Mouse (Mus musculus): ENCODE data around the gene Tex14. TPM values are rescaled to one million over a fixed set of nuclear protein-coding genes. Genes with fewer than 3 reads are reported as not detected.
"Not testable (repeated sequence)": the region's sequence is repeated elsewhere in the genome, so short reads cannot be mapped to it uniquely, and the experiment has no call there.

Gene Tex14
- total and polyA plus RNA-seq, 2 experiments from 2014 or later: 0.73 to 3.4 TPM

DNA sequence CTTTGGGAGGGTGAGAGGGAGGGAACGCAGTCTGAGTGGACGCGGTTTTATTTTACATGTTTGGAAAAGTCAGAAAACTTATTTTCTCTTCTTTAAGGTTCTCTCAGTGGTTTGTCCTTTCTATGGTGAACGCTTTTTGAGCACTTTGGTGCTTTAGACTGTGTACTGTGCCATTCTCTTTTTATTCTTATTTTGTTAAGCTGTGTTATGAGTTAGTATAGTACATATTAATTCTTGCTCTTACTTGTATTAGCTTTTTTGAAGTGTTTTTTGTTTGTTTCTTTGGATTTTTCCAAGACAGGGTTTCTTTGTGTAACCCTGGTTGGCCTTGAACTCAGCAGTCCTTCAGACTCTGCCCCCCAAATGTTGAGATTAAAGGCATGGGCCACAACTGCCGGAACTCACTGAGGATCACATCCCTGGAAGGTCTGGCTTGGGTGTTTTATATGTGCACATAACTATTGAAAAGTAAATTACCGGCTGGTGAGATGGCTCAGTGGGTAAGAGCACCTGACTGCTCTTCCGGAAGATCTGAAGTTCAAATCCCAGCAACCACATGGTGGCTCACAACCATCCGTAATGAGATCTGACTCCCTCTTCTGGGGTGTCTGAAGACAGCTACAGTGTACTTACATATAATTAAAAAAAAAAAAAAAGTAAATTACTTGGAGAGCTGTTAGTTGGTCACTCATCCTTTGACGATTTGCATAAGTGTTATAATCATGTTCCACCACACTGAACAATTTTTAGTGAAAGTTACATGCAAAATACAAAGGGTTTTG, 57.8 kb downstream of the Tex14 start:
- Histone ChIP-seq H3K27ac (peak overlapping the region; percentile 20; the same call in 1 of the 2 replicates), H3K9ac (replicated peaks; ENCODE audit: low read length) (no peak overlapping the region), H3K4me1 (ENCODE audit: insufficient read depth, low read length) (no peaks in the 10 kb centered on the region), H3K27me3 (ENCODE audit: insufficient read depth, low read length) (no peaks in the 10 kb centered on the region), H3K4me2 (ENCODE audit: low read depth, low read length) (no peak overlapping the region), H3K4me3 (ENCODE audit: low read length) (no peak overlapping the region), H3K36me3 (ENCODE audit: insufficient read depth, low read length) (no peaks in the 10 kb centered on the region), H3K9me3 (ENCODE audit: low read length) (no peaks in the 10 kb centered on the region)
- WGBS: 6% methylated on average over 9 of the region's 9 CpGs
- DNase-seq (ENCODE audit: low spot score) (peak; percentile 52), ATAC-seq (no peak)
- no peak for TF ChIP-seq CTCF (IDR thresholded peaks at IDR 0.05; ENCODE audit: low read depth)

DNA sequence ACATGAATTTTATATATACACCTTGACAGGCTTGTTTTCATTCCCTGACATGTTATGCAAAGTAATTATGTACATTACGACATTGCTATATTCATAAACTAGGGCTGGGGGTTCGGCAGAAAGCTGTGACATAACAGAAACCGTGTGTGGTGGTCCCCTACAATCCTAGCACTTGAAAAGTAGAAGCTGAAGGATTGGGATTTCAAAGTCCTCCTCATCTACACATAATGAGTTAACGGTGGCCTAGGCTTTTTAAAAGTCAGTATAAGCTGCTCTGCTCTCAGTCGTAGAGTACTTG, 58.3 kb downstream of the Tex14 start:
- Histone ChIP-seq H3K9ac (replicated peaks; ENCODE audit: low read length) (no peak overlapping the region), H3K4me3 (ENCODE audit: low read length) (no peak overlapping the region), H3K36me3 (ENCODE audit: insufficient read depth, low read length) (no peaks in the 10 kb centered on the region), H3K27ac (no peak overlapping the region), H3K4me1 (ENCODE audit: insufficient read depth, low read length) (no peaks in the 10 kb centered on the region), H3K4me2 (ENCODE audit: low read depth, low read length) (no peak overlapping the region), H3K9me3 (ENCODE audit: low read length) (no peaks in the 10 kb centered on the region), H3K27me3 (ENCODE audit: insufficient read depth, low read length) (no peaks in the 10 kb centered on the region)
- no peak for ATAC-seq
- DNase-seq (ENCODE audit: low spot score): no peak
- no peak for TF ChIP-seq CTCF (IDR thresholded peaks at IDR 0.05; ENCODE audit: low read depth)
- 55% methylated on average over 5 of the region's 5 CpGs for WGBS

DNA sequence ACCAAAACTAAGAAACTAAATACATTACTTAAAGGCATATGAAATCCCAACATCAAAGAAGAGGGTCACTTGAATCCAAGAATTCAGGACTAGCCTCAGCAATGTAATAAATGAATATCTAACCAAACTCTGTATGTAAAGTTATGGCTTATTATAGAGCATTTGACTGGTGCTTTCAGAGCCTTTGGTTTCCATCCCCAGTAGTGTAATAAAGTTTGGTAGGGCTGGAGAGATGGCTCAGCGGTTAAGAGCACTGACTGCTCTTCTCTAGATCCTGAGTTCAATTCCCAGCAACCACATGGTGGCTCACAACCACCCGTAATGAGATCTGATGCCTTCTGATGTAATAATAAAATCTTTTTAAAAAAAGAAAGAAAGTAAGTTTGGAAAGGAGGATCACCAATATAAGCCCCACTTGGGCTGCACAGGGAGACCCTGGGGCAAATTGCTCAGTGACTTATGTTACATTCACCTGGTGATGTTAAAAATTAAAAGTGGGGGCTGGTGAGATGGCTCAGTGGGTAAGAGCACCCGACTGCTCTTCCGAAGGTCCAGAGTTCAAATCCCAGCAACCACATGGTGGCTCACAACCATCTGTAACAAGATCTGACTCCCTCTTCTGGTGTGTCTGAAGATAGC, 59.0 kb downstream of the Tex14 start:
- not testable (repeated sequence) for H3K9ac ChIP-seq (replicated peaks; ENCODE audit: low read length); DNase-seq (ENCODE audit: low spot score); H3K27me3 ChIP-seq (ENCODE audit: insufficient read depth, low read length); ATAC-seq; H3K27ac ChIP-seq; H3K4me1 ChIP-seq (ENCODE audit: insufficient read depth, low read length); H3K4me2 ChIP-seq (ENCODE audit: low read depth, low read length); H3K36me3 ChIP-seq (ENCODE audit: insufficient read depth, low read length); H3K4me3 ChIP-seq (ENCODE audit: low read length); H3K9me3 ChIP-seq (ENCODE audit: low read length)
- 86% methylated on average over 4 of the region's 4 CpGs for WGBS

DNA sequence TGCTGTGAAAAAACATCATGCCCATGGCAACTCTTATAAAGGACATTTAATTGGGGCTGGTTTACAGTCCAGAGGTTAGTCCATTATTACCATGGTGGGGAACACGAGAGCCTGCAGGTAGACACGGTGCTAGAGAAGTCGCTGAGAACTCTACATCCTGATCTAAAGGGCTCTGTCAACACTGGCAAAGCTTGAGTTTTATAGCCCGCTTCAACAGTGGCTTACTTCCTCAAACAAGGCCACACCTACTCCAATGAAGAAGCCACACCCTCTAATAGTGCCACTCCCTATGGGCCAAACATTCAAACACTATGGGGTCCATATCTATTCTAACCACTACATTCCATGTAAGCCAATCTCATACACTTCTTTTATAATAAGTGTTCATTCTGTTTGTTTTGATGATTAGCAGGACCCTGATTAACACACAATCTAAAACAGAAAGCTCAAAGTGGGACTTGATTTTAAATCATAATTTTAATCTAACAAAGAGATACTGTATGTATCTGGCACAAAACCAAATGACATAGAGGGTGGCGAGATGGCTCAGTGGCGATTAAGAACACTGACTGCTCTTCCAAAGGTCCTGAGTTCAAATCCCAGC, 61.2 kb downstream of the Tex14 start:
- H3K27ac ChIP-seq: no peak overlapping the region
- TF ChIP-seq CTCF (IDR thresholded peaks at IDR 0.05; ENCODE audit: low read depth): no peak
- no peak overlapping the region for H3K4me3 ChIP-seq (ENCODE audit: low read length)
- H3K4me1 ChIP-seq (ENCODE audit: insufficient read depth, low read length): no peaks in the 10 kb centered on the region
- no peak overlapping the region for H3K9ac ChIP-seq (replicated peaks; ENCODE audit: low read length)
- no peaks in the 10 kb centered on the region for H3K27me3 ChIP-seq (ENCODE audit: insufficient read depth, low read length)
- 77% methylated on average over 6 of the region's 6 CpGs for WGBS
- H3K4me2 ChIP-seq (ENCODE audit: low read depth, low read length): no peak overlapping the region
- ATAC-seq (no peak), DNase-seq (ENCODE audit: low spot score) (no peak)
- no peaks in the 10 kb centered on the region for H3K9me3 ChIP-seq (ENCODE audit: low read length)
- H3K36me3 ChIP-seq (ENCODE audit: insufficient read depth, low read length): no peaks in the 10 kb centered on the region

DNA sequence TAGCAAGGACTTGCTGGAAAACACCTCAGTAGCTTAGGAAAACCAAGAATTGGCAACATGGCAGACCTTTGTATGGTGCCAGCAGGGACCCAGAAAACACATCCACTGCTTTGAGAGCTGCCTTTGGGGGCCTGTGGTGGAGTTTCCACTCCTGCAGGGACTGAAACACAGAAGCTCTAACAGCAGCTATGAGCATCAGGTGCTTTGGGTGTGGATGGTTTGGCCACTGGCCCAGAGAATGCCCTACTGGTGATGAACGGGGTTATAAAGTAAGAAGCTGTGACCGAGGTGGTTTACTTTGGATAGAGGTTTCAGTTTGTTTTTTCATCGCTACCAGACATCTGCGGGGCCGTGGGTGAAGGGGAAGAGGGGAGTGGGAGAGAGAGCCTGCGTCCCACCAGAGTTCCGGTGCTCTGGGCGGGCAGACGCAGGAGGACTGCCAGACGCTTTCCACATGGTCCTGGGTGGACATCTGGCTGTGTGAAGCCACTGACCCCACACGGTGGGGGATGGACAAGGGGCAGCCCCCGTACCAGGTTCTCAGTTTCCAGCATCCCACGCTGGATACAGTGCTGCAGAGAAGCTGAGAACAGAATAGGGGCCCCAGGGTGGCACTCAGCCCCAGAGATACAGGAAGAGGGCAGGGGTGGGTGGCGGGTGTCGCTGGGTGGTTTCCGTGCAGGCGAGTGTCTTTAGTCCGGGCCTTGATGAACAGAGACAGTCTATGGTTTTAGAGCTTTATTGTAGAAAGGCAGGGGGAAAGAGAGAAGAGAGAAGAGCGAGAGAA, 62.8 kb downstream of the Tex14 start:
- H3K9ac ChIP-seq (replicated peaks; ENCODE audit: low read length): no peak overlapping the region
- no peaks in the 10 kb centered on the region for H3K9me3 ChIP-seq (ENCODE audit: low read length)
- no peak overlapping the region for H3K4me3 ChIP-seq (ENCODE audit: low read length)
- H3K27me3 ChIP-seq (ENCODE audit: insufficient read depth, low read length): no peaks in the 10 kb centered on the region
- no peak overlapping the region for H3K4me2 ChIP-seq (ENCODE audit: low read depth, low read length)
- no peak overlapping the region for H3K27ac ChIP-seq
- TF ChIP-seq CTCF (IDR thresholded peaks at IDR 0.05; ENCODE audit: low read depth): no peak
- 59% methylated on average over 19 of the region's 19 CpGs for WGBS
- no peaks in the 10 kb centered on the region for H3K36me3 ChIP-seq (ENCODE audit: insufficient read depth, low read length)
- no peak for ATAC-seq
- no peak for DNase-seq (ENCODE audit: low spot score)
- H3K4me1 ChIP-seq (ENCODE audit: insufficient read depth, low read length): no peaks in the 10 kb centered on the region

DNA sequence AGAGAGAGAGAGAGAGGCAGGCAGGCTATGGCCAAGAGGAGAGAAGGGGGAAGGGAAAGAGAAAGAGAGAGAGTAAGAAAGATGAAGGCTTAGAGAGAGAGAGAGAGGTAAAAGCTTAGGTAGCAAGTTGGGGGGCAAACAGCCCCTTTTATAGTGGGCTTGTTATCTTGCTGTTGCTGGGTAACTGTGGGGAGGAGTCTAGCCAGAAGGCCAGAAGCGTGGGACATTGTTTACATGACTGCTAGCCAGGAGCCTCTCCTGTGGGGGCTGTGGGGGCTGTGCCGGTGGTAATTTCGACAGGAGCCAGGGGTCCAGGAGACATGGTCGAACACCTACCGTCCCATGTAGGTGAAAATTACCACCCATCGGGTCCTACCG, 63.4 kb downstream of the Tex14 start:
- DNase-seq (ENCODE audit: low spot score) (no peak), ATAC-seq (no peak)
- H3K4me2 ChIP-seq (ENCODE audit: low read depth, low read length): no peak overlapping the region
- no peak overlapping the region for H3K9ac ChIP-seq (replicated peaks; ENCODE audit: low read length)
- H3K27ac ChIP-seq: no peak overlapping the region
- no peaks in the 10 kb centered on the region for H3K9me3 ChIP-seq (ENCODE audit: low read length)
- H3K27me3 ChIP-seq (ENCODE audit: insufficient read depth, low read length): no peaks in the 10 kb centered on the region
- no peak overlapping the region for H3K4me3 ChIP-seq (ENCODE audit: low read length)
- H3K36me3 ChIP-seq (ENCODE audit: insufficient read depth, low read length): no peaks in the 10 kb centered on the region
- no peaks in the 10 kb centered on the region for H3K4me1 ChIP-seq (ENCODE audit: insufficient read depth, low read length)
- TF ChIP-seq CTCF (IDR thresholded peaks at IDR 0.05; ENCODE audit: low read depth): no peak
- WGBS: 51% methylated on average over 7 of the region's 7 CpGs

Data from hindbrain, postnatal 0 days (tissue).